Comparison of ENCODE assay signal across 29 mouse cellular contexts in genomic region chr10:71382109-71382508, GRCm38 (mm10). TPM values are rescaled to one million over a fixed set of nuclear protein-coding genes. Genes with fewer than 3 reads are reported as not detected.
DNase-seq lines count a peak whose midpoint lies in the region; ATAC-seq and TF ChIP-seq lines count a peak whose summit lies in the region.
"Had no signal": no experiment of that assay in that cellular context is flagged by ENCODE, and none has a peak within 500 bp of the region (broad histone marks: within the 10 kb centered on the region; RNA-seq: fewer than 3 reads in every experiment).

No protein-coding gene starts in this region.

- peak overlapping the region; percentile 58; the same call in 1 of the 2 replicates for H3K9ac ChIP-seq in ES-Bruce4 (ENCODE audit: low read depth, poor library complexity, severe bottlenecking)
- no peak overlapping the region for H3K9ac ChIP-seq in intestine, postnatal 0 days (ENCODE audit: low read depth, low read length)
- H3K9ac ChIP-seq in kidney, postnatal 0 days (ENCODE audit: low read depth, low read length): no peak overlapping the region
- H3K9ac ChIP-seq: embryonic facial prominence, embryonic 13.5 days; forebrain, postnatal 0 days; hindbrain, embryonic 12.5 days; limb, embryonic 12.5 days; midbrain, embryonic 12.5 days; neural tube, embryonic 12.5 days had no signal

- no peaks in the 10 kb centered on the region; the same call in 1 of the 2 replicates for H3K36me3 ChIP-seq in kidney, adult 2 months (ENCODE audit: control insufficient read depth, insufficient read depth, low read length)
- no peaks in the 10 kb centered on the region for H3K36me3 ChIP-seq in ES-Bruce4 (ENCODE audit: control insufficient read depth, insufficient read depth, low read length, poor library complexity, severe bottlenecking)
- H3K36me3 ChIP-seq in intestine, postnatal 0 days (ENCODE audit: control insufficient read depth, insufficient read depth): peaks cover 41% of the 10 kb centered on the region
- H3K36me3 ChIP-seq in kidney, postnatal 0 days (ENCODE audit: insufficient read depth, low read length): peaks cover 4% of the 10 kb centered on the region; the same call in 1 of the 2 replicates

- DNase-seq in kidney, adult 2 months: no peak
- DNase-seq in kidney, postnatal 10 days: no peak
- DNase-seq in kidney, postnatal 0 days (ENCODE audit: low spot score): peak; percentile 36
- DNase-seq in left cerebral cortex, postnatal 4 days: no peak
- DNase-seq in left cerebral cortex, postnatal 14 days (ENCODE audit: low spot score in 2 of 2): no peak
- no peak for DNase-seq in heart, postnatal 4 days
- DNase-seq: adrenal gland, adult 2 months; adrenal gland, postnatal 36 days; cerebellum, adult 18-20 months; cerebellum, postnatal 10 days; forebrain, postnatal 0 days; gastrocnemius, postnatal 10 days; heart, postnatal 14 days; layer of hippocampus, postnatal 36 days; lung, postnatal 36 days; right cerebral cortex, postnatal 4 days had no signal

- intact Hi-C loops in left cerebral cortex, postnatal 4 days (cut with DNase I): no loop called here
- intact Hi-C loops in left cerebral cortex, postnatal 14 days (cut with DNase I): no loop called here

- H3K4me3 ChIP-seq in kidney, adult 2 months (ENCODE audit: insufficient read depth, low read depth, low read length): no peak overlapping the region
- H3K4me3 ChIP-seq in ES-Bruce4 (ENCODE audit: low read depth, low read length): peak overlapping the region; percentile 32
- H3K4me3 ChIP-seq in intestine, postnatal 0 days (ENCODE audit: low read depth, low read length): no peak overlapping the region
- no peak overlapping the region for H3K4me3 ChIP-seq in kidney, postnatal 0 days (replicated peaks; ENCODE audit: low read depth, low read length)
- H3K4me3 ChIP-seq: embryonic facial prominence, embryonic 13.5 days; erythroblast, embryonic 14.5 days; hindbrain, embryonic 12.5 days; layer of hippocampus, adult 2 months; limb, embryonic 12.5 days; midbrain, embryonic 12.5 days; myocyte; neural tube, embryonic 12.5 days had no signal

- 42% methylated on average over 7 of the region's 7 CpGs for WGBS in kidney, adult 2 months
- 62% methylated on average over 7 of the region's 7 CpGs for WGBS in intestine, postnatal 0 days
- 34% methylated on average over 7 of the region's 7 CpGs for WGBS in kidney, postnatal 0 days

- no peak for ATAC-seq in intestine, postnatal 0 days
- 0 out of 2 replicates have a peak, but pooled peaks have one; percentile 35 for ATAC-seq in kidney, postnatal 0 days (replicated peaks; ENCODE audit: low FRiP score, low read depth)
- ATAC-seq: forebrain, postnatal 0 days; hindbrain, postnatal 0 days had no signal

- no peak for TF ChIP-seq CTCF in kidney, adult 2 months (conservative IDR thresholded peaks at IDR 0.05; ENCODE audit: insufficient read depth, insufficient read length, low read depth, low read length)
- no peak for TF ChIP-seq CTCF in ES-Bruce4 (IDR thresholded peaks at IDR 0.05; ENCODE audit: low read depth, low read length)
- no peak for TF ChIP-seq CTCF in intestine, postnatal 0 days (IDR thresholded peaks at IDR 0.05; ENCODE audit: low read depth)
- no peak for TF ChIP-seq CTCF in kidney, postnatal 0 days (IDR thresholded peaks at IDR 0.05; ENCODE audit: low read depth)

- TF ChIP-seq EP300 in ES-Bruce4 (IDR thresholded peaks at IDR 0.05; ENCODE audit: insufficient read depth, low read depth, low read length): no peak

- no peak for TF ChIP-seq POLR2A in kidney, adult 2 months (IDR thresholded peaks at IDR 0.05; ENCODE audit: low read depth, low read length)
- TF ChIP-seq POLR2A in ES-Bruce4 (IDR thresholded peaks at IDR 0.05; ENCODE audit: insufficient read depth, low read length): no peak

- no peaks in the 10 kb centered on the region for H3K27me3 ChIP-seq in kidney, adult 2 months (replicated peaks; ENCODE audit: control insufficient read depth, insufficient read depth, low read length)
- no peaks in the 10 kb centered on the region for H3K27me3 ChIP-seq in ES-Bruce4 (ENCODE audit: control insufficient read depth, insufficient read depth, low read length, poor library complexity, severe bottlenecking)
- H3K27me3 ChIP-seq in intestine, postnatal 0 days (replicated peaks; ENCODE audit: control insufficient read depth, insufficient read depth, low read length): no peaks in the 10 kb centered on the region
- H3K27me3 ChIP-seq in kidney, postnatal 0 days (ENCODE audit: insufficient read depth, low read length): no peaks in the 10 kb centered on the region
- H3K27me3 ChIP-seq: CH12.LX; embryonic facial prominence, embryonic 13.5 days; hindbrain, embryonic 12.5 days; limb, embryonic 12.5 days; midbrain, embryonic 12.5 days; neural tube, embryonic 12.5 days had no signal

- H3K4me2 ChIP-seq in intestine, postnatal 0 days (replicated peaks; ENCODE audit: low read depth): no peak overlapping the region
- peak overlapping the region; percentile 25; the same call in 1 of the 2 replicates for H3K4me2 ChIP-seq in kidney, postnatal 0 days (ENCODE audit: low read length)
- H3K4me2 ChIP-seq: embryonic facial prominence, embryonic 13.5 days; hindbrain, embryonic 12.5 days; limb, embryonic 12.5 days; liver, embryonic 11.5 days; midbrain, embryonic 12.5 days; neural tube, embryonic 12.5 days had no signal

- H3K27ac ChIP-seq in kidney, adult 2 months (ENCODE audit: insufficient read depth, low read depth, low read length): peak overlapping the region; percentile 92
- no peak overlapping the region for H3K27ac ChIP-seq in ES-Bruce4 (ENCODE audit: insufficient read depth, low read length)
- H3K27ac ChIP-seq in intestine, postnatal 0 days (ENCODE audit: low read depth, low read length): peak overlapping the region; percentile 46; the same call in 1 of the 2 replicates
- H3K27ac ChIP-seq in kidney, postnatal 0 days: peak overlapping the region; percentile 20; the same call in 1 of the 2 replicates
- H3K27ac ChIP-seq: embryonic facial prominence, embryonic 13.5 days; hindbrain, embryonic 12.5 days; hindbrain, postnatal 0 days; layer of hippocampus, adult 2 months; limb, embryonic 12.5 days; midbrain, embryonic 12.5 days; neural tube, embryonic 12.5 days had no signal

- H3K9me3 ChIP-seq in ES-Bruce4 (replicated peaks; ENCODE audit: control insufficient read depth, insufficient read depth, low read length, poor library complexity, severe bottlenecking): no peaks in the 10 kb centered on the region
- no peaks in the 10 kb centered on the region for H3K9me3 ChIP-seq in intestine, postnatal 0 days (ENCODE audit: control insufficient read depth)
- no peaks in the 10 kb centered on the region for H3K9me3 ChIP-seq in kidney, postnatal 0 days (replicated peaks; ENCODE audit: low read length)
- H3K9me3 ChIP-seq: embryonic facial prominence, embryonic 13.5 days; hindbrain, embryonic 12.5 days; limb, embryonic 12.5 days; midbrain, embryonic 12.5 days; neural tube, embryonic 12.5 days had no signal

- H3K4me1 ChIP-seq in kidney, adult 2 months (ENCODE audit: control insufficient read depth, insufficient read depth, low read length): peaks cover 13% of the 10 kb centered on the region; the same call in 1 of the 2 replicates
- peaks cover 2% of the 10 kb centered on the region for H3K4me1 ChIP-seq in ES-Bruce4 (ENCODE audit: control insufficient read depth, insufficient read depth, low read length)
- no peaks in the 10 kb centered on the region for H3K4me1 ChIP-seq in intestine, postnatal 0 days (replicated peaks; ENCODE audit: control insufficient read depth, insufficient read depth, low read length)
- H3K4me1 ChIP-seq in kidney, postnatal 0 days (replicated peaks; ENCODE audit: insufficient read depth, low read length): peaks cover 4% of the 10 kb centered on the region; the same call in 1 of the 2 replicates
- H3K4me1 ChIP-seq: embryonic facial prominence, embryonic 13.5 days; hindbrain, embryonic 12.5 days; midbrain, embryonic 12.5 days; neural tube, embryonic 12.5 days had no signal

RNA-seq across cellular contexts. Expression of gene Ipmk, which starts 34.5 kb away (rescaled TPM):
- 31.1 and 34.6 TPM in 2 replicates for polyA plus RNA-seq in kidney, adult 2 months (2012; rRNA removed)
- 39.9 and 41.4 TPM in 2 replicates for polyA plus RNA-seq in ES-Bruce4 (2011; ENCODE audit: insufficient read depth, insufficient read length, low read depth, missing spikeins)
- polyA plus RNA-seq in intestine, postnatal 0 days (2015; fragmentation: Nextera tagmentation; extraction: Ambion mirVana): 32.4 and 36.6 TPM in 2 replicates
- polyA plus RNA-seq in kidney, postnatal 0 days (2015; fragmentation: Nextera tagmentation; extraction: Ambion mirVana): 16.1 and 17.5 TPM in 2 replicates
- 10 to 100 TPM; 42.1 to 42.9 TPM for total RNA-seq in left cerebral cortex, postnatal 4 days (2021)
- 10 to 100 TPM; 27.8 to 31.6 TPM for total RNA-seq in left cerebral cortex, postnatal 14 days (2021)
- total RNA-seq in heart, postnatal 4 days (2021): 10 to 100 TPM; 12.3 to 14.2 TPM

RNA-seq across cellular contexts. Expression of gene Cisd1, which starts 37.4 kb away (rescaled TPM):
- polyA plus RNA-seq in kidney, adult 2 months (2012; rRNA removed): 299 and 319 TPM in 2 replicates
- polyA plus RNA-seq in ES-Bruce4 (2011; ENCODE audit: insufficient read depth, insufficient read length, low read depth, missing spikeins): 78.9 and 90.4 TPM in 2 replicates
- polyA plus RNA-seq in intestine, postnatal 0 days (2015; fragmentation: Nextera tagmentation; extraction: Ambion mirVana): 197 and 204 TPM in 2 replicates
- polyA plus RNA-seq in kidney, postnatal 0 days (2015; fragmentation: Nextera tagmentation; extraction: Ambion mirVana): 300 and 305 TPM in 2 replicates
- 100 to 1,000 TPM; 110 TPM for total RNA-seq in left cerebral cortex, postnatal 4 days (2021)
- total RNA-seq in left cerebral cortex, postnatal 14 days (2021): 100 to 1,000 TPM; 134 to 138 TPM
- 100 to 1,000 TPM; 178 to 194 TPM for total RNA-seq in heart, postnatal 4 days (2021)
